Mouse (Mus musculus) ovary, adult 18-20 months (tissue): ENCODE data around the gene Kdm5b.

Source experiments
- DNase-seq: peaks from one replicate; pipeline ENCODE4 v3.0.0; 2022; ENCODE audit warnings: low spot score, mixed read lengths

Kdm5b gene

GRCm38 (mm10) chr1:134647591-134647990, 87.6 kb downstream of the Kdm5b start:
- DNase-seq = no peak

- DNase-seq = no peak
Observed at GRCm38 (mm10) chr1:134650816-134651215, 90.8 kb downstream of the Kdm5b start.

GRCm38 (mm10) chr1:134651268-134651850, 91.4 kb downstream of the Kdm5b start:
- DNase-seq = no peak

- DNase-seq = no peak
Observed at GRCm38 (mm10) chr1:134651851-134652398, 92.0 kb downstream of the Kdm5b start.

GRCm38 (mm10) chr1:134653603-134654257, 93.8 kb downstream of the Kdm5b start:
- DNase-seq = no peak

GRCm38 (mm10) chr1:134658841-134659240, 98.9 kb downstream of the Kdm5b start:
- no peak for DNase-seq

- DNase-seq = no peak
Observed at GRCm38 (mm10) chr1:134660163-134660562, 100.2 kb downstream of the Kdm5b start.

GRCm38 (mm10) chr1:134671234-134672070, 111.5 kb downstream of the Kdm5b start:
- DNase-seq = no peak

- DNase-seq = no peak
Observed at GRCm38 (mm10) chr1:134674312-134674711, 114.3 kb downstream of the Kdm5b start.

GRCm38 (mm10) chr1:134679445-134679844, 119.5 kb downstream of the Kdm5b start:
- DNase-seq = no peak

- no peak for DNase-seq
Observed at GRCm38 (mm10) chr1:134680617-134681016, 120.6 kb downstream of the Kdm5b start.

GRCm38 (mm10) chr1:134682460-134682859, 122.5 kb downstream of the Kdm5b start:
- no peak for DNase-seq
